Mouse (Mus musculus): ENCODE measurements at regions not wholly inside any gene's neighbourhood (a gene's known extent, or its start where the extent isn't known, plus 50 kb on each side); places are given as distances from the start of the nearest gene placed in this dataset.

DNA sequence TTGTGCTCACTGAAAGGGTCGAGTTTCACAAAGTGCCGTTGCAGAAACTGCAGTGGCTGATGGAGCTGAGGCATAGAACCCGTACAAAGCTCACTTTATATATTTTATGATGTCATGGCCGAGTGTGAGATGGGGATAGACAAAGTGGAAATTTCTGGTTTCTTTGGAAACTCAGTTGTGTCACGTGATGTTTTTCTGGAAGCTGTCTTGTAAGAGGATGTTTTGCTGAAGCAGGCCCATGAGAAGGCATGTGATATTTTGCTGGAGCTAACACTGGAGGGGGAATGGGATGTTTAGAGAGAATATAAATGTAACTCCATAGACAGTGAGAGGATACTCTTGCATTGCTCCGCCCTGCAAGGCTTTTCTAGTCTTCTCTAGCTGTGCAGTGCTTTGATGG is 311.7 kb downstream of the Tmem132b start:
- no peaks in the 10 kb centered on the region for H3K4me1 ChIP-seq
- H3K4me3 ChIP-seq = no peak overlapping the region
- H3K9ac ChIP-seq = no peak overlapping the region
- H3K27me3 ChIP-seq = no peaks in the 10 kb centered on the region
- whole genome bisulfite sequencing = 66% methylated on average over 6 of the region's 6 CpGs
- H3K9me3 ChIP-seq = no peaks in the 10 kb centered on the region
- ATAC-seq (ENCODE audit: insufficient number of reproducible peaks, low FRiP score, low TSS enrichment, low read depth) = no peak
- no peak overlapping the region for H3K27ac ChIP-seq
- no peaks in the 10 kb centered on the region for H3K36me3 ChIP-seq
- no peak overlapping the region for H3K4me2 ChIP-seq

DNA sequence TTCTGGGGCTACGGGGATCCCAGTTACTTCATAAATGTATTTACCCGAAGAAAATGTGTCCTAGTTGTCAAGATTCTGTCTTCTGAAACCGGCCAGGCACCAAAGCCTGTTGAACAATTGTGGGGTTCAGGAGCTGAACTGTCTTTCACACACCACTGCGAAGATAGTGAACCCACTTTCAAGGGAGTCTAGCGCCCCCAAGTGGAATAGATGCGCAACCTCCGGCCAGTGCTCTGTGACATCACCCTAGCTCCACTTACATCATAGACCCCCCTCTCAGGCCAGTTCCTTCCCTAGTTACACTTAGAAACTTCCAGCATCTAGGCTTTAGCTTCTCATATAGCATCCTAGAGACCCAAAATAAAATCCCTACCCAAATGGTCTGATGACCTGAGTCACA is 318.1 kb downstream of the Tmem132b start:
- no peak overlapping the region for H3K4me3 ChIP-seq
- no peak overlapping the region for H3K27ac ChIP-seq
- 87% methylated on average over 7 of the region's 7 CpGs for WGBS
- no peak overlapping the region for H3K4me2 ChIP-seq
- H3K9me3 ChIP-seq = no peaks in the 10 kb centered on the region
- H3K27me3 ChIP-seq = no peaks in the 10 kb centered on the region
- no peaks in the 10 kb centered on the region for H3K36me3 ChIP-seq
- H3K9ac ChIP-seq = no peak overlapping the region
- no peaks in the 10 kb centered on the region for H3K4me1 ChIP-seq
- ATAC-seq (ENCODE audit: insufficient number of reproducible peaks, low FRiP score, low TSS enrichment, low read depth) = no peak

DNA sequence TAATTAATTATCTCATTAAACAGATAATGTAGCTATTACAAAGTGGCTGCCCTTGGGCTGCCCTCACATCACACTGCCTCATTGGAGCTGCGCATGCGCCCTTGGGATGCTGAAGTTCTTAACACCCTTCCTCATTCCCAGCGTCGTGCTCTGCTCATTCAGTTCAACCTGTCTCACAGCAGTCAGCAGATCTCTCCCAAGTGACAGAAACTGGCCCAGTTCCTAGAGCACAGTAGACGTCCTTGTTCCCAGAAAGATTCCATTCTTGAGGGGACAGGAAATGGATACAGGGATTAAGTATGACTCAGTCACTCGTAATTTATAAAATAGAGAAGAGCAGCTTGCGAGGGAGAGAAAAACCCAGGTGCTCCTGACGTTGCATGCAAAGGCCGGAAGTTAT is 344.7 kb downstream of the Tmem132b start:
- WGBS = 79% methylated on average over 9 of the region's 9 CpGs

DNA sequence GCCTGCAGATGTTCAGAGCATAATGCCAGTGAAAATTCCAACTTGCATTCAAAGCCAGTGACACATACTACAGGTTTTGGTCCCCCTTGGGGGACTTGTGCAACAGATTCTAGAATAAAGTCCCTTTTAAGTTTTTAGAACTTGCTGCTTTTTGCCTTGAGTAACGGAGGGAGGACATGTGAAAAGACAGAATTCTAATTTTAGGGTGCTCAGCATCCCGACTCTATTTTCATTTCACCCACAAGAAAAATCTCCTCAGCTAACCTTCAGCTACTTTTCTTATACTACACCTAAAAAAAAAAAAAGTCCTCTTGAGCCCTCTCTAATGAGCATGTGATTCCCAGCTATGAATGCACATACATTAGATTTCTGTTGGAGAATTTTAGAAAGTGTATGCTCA is 357.3 kb downstream of the Tmem132b start:
- WGBS = 82% methylated on average over 2 of the region's 2 CpGs
- Histone ChIP-seq H3K27ac (no peak overlapping the region), H3K4me3 (no peak overlapping the region), H3K9me3 (no peaks in the 10 kb centered on the region), H3K4me2 (no peak overlapping the region), H3K9ac (no peak overlapping the region), H3K27me3 (no peaks in the 10 kb centered on the region), H3K36me3 (no peaks in the 10 kb centered on the region), H3K4me1 (no peaks in the 10 kb centered on the region)
- no peak for ATAC-seq (ENCODE audit: insufficient number of reproducible peaks, low FRiP score, low TSS enrichment, low read depth)

More for the DNA sequence above, 344.7 kb downstream of the Tmem132b start:
- H3K36me3 ChIP-seq = no peaks in the 10 kb centered on the region
- no peak overlapping the region for H3K9ac ChIP-seq
- no peak overlapping the region for H3K4me2 ChIP-seq
- no peak for ATAC-seq (ENCODE audit: insufficient number of reproducible peaks, low FRiP score, low TSS enrichment, low read depth)
- no peak overlapping the region for H3K4me3 ChIP-seq
- H3K27me3 ChIP-seq = no peaks in the 10 kb centered on the region
- no peaks in the 10 kb centered on the region for H3K4me1 ChIP-seq
- H3K27ac ChIP-seq = no peak overlapping the region
- H3K9me3 ChIP-seq = no peaks in the 10 kb centered on the region

DNA sequence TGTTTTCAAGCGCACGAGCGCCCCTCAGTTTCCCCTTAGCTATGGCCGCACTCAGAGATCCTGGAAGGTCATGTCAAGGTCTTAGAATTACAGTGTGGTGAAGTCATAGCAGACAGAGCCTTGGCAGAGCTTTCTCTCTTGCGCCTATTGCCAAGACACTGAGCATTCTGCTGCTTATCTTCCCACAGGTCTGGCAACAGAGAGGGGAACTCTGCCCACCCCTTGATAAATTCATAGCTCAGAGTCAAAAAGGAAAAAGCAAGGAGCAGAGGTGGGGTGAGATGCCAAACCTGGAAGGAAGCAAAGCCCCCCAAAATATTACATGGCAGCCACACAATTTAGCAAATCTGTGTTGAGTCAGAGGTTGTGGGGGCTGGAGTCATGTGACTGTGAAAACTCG is 362.3 kb downstream of the Tmem132b start:
- Histone ChIP-seq H3K27ac (no peak overlapping the region), H3K4me2 (no peak overlapping the region), H3K27me3 (no peaks in the 10 kb centered on the region), H3K4me1 (no peaks in the 10 kb centered on the region), H3K9me3 (no peaks in the 10 kb centered on the region), H3K9ac (no peak overlapping the region), H3K4me3 (no peak overlapping the region), H3K36me3 (no peaks in the 10 kb centered on the region)
- WGBS = 87% methylated on average over 6 of the region's 6 CpGs
- ATAC-seq (ENCODE audit: insufficient number of reproducible peaks, low FRiP score, low TSS enrichment, low read depth) = no peak

DNA sequence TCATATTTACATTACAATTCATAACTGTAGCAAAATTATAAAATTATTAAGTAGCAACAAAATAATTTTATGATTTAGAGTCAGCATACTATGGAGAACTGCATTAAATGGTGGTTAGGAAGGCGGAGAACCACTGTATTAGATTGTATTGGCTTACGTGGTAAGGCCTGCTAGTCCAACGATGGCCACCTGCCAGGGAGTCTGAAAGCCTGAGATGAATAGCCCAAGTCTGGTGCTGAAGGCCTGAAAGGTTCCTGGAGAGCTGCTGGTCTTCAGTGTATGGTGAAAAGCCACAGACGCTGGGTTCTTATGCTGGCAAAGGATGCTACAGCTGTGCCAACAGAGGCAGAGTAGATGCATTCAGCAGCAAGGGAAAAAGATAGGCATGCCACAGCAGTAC is 370.5 kb downstream of the Tmem132b start:
- ATAC-seq (ENCODE audit: insufficient number of reproducible peaks, low FRiP score, low TSS enrichment, low read depth) = no peak
- Histone ChIP-seq H3K36me3 (no peaks in the 10 kb centered on the region), H3K27me3 (no peaks in the 10 kb centered on the region), H3K9ac (no peak overlapping the region), H3K4me3 (no peak overlapping the region), H3K4me2 (no peak overlapping the region), H3K9me3 (no peaks in the 10 kb centered on the region), H3K4me1 (no peaks in the 10 kb centered on the region), H3K27ac (no peak overlapping the region)
- WGBS = 79% methylated on average over 4 of the region's 4 CpGs

DNA sequence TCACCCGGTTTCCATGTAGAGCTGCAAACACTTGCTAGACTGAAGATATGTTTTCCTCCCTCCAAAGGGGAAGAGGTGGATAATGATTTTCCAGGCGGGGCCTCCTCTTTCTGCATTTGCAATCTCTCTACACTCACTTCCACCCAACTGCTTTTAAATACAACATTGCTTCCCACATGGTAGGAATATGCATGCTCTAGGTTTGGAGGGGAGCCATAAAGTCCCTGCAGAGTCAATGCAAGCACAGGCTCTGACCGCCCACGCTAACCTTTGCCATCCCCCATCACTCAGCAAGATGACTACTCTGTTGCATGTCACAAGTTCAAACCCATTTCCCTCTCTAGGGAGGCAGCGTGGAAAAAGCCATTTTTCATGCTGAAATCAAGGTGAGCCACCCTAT is 372.9 kb downstream of the Tmem132b start:
- Histone ChIP-seq H3K27ac (no peak overlapping the region), H3K4me2 (no peak overlapping the region), H3K36me3 (no peaks in the 10 kb centered on the region), H3K4me3 (no peak overlapping the region), H3K27me3 (no peaks in the 10 kb centered on the region), H3K9ac (no peak overlapping the region), H3K9me3 (no peaks in the 10 kb centered on the region), H3K4me1 (no peaks in the 10 kb centered on the region)
- ATAC-seq (ENCODE audit: insufficient number of reproducible peaks, low FRiP score, low TSS enrichment, low read depth) = no peak
- WGBS = 73% methylated on average over 5 of the region's 5 CpGs

DNA sequence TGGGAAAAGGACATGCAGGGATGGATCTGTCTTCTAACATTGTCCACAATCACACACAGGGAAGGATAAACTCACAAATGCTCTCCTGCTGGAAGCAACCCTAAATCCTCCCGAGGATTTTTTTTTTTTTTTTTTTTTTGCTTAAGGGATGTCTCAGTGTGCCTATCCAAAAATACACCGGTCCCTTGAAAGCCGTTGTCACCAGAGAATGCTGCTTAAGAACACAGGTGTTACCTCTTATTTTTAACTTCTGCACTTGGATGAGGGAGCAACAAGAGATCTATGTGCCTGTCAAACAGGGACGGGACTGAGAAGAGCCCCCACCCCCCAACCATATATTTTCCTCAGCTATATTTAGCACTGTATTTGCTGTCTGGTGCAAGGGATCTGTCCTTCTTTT is 375.8 kb downstream of the Tmem132b start:
- Histone ChIP-seq H3K4me2 (no peak overlapping the region), H3K4me1 (no peaks in the 10 kb centered on the region), H3K27me3 (no peaks in the 10 kb centered on the region), H3K9me3 (no peaks in the 10 kb centered on the region), H3K4me3 (no peak overlapping the region), H3K9ac (no peak overlapping the region), H3K27ac (no peak overlapping the region), H3K36me3 (no peaks in the 10 kb centered on the region)
- 89% methylated on average over 4 of the region's 4 CpGs for WGBS
- no peak for ATAC-seq (ENCODE audit: insufficient number of reproducible peaks, low FRiP score, low TSS enrichment, low read depth)

DNA sequence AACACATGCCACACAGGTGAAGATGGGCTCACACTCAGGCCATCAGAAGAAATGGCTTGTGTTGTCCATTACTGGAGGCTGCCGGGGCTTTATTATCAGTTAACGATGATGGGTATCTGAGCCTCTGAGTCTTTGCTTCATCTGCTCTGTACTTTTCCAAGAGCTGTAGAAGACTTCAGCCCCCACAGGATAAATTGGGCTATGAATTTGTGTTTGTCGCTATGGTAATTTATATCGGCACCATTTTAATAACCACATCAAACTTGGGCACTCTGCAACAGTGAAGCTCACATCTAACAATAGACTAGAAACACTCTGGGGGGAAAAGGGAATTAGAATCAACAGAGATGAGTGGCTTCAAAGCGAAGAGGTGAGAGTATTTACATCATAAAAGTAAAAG is 376.3 kb downstream of the Tmem132b start:
- H3K9ac ChIP-seq = no peak overlapping the region
- ATAC-seq (ENCODE audit: insufficient number of reproducible peaks, low FRiP score, low TSS enrichment, low read depth) = no peak
- no peak overlapping the region for H3K4me2 ChIP-seq
- H3K9me3 ChIP-seq = no peaks in the 10 kb centered on the region
- H3K4me1 ChIP-seq = no peaks in the 10 kb centered on the region
- no peaks in the 10 kb centered on the region for H3K36me3 ChIP-seq
- H3K27me3 ChIP-seq = no peaks in the 10 kb centered on the region
- H3K27ac ChIP-seq = no peak overlapping the region
- H3K4me3 ChIP-seq = no peak overlapping the region
- WGBS = 94% methylated on average over 5 of the region's 5 CpGs

DNA sequence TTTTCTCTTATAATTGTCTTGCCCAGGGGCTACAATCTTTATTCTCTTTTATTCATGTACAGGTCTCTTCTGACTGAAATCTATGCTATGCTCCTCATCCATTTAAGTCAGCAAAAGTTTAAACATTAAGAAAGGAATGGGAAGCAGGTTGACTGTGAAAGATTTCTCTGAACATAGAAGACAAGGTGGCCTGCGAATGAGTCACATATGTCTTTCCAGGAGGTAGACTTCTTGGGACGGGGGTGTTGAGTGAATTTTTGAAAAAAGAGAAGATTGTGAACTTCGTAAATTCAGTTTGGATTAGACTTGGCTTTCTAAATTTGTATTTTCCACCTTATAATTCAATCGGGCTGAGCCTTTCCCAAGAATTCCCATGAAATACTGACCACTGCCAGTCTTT is 384.3 kb downstream of the Tmem132b start:
- H3K4me2 ChIP-seq = no peak overlapping the region
- 80% methylated on average over 4 of the region's 4 CpGs for WGBS
- no peak overlapping the region for H3K9ac ChIP-seq
- ATAC-seq (ENCODE audit: insufficient number of reproducible peaks, low FRiP score, low TSS enrichment, low read depth) = no peak
- H3K9me3 ChIP-seq = no peaks in the 10 kb centered on the region
- no peak overlapping the region for H3K4me3 ChIP-seq
- no peaks in the 10 kb centered on the region for H3K36me3 ChIP-seq
- H3K4me1 ChIP-seq = no peaks in the 10 kb centered on the region
- H3K27me3 ChIP-seq = no peaks in the 10 kb centered on the region
- no peak overlapping the region for H3K27ac ChIP-seq

DNA sequence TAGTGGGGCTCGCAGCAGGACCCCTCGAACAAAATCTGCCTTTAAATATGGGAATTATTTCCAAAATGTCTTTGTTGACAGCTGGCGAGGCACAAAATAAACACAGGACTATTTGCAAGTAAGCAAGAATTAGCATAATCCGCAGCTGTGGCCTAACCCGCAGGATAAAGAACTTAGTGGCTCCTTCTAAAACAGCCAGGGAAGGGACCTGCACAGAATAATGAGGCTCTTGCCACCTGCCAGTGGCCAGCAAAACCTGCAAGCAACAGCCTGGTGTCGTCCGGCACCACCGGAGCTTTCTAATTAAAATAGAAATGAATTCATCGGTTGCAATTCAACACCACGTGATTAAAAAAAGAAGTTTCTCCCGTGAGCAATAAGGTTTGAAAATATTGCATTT is 389.4 kb downstream of the Tmem132b start:
- no peaks in the 10 kb centered on the region for H3K36me3 ChIP-seq
- WGBS = 26% methylated on average over 11 of the region's 11 CpGs
- no peak overlapping the region for H3K4me2 ChIP-seq
- no peak overlapping the region for H3K27ac ChIP-seq
- H3K27me3 ChIP-seq = no peaks in the 10 kb centered on the region
- H3K9me3 ChIP-seq = no peaks in the 10 kb centered on the region
- no peaks in the 10 kb centered on the region for H3K4me1 ChIP-seq
- no peak overlapping the region for H3K4me3 ChIP-seq
- no peak overlapping the region for H3K9ac ChIP-seq
- no peak for ATAC-seq (ENCODE audit: insufficient number of reproducible peaks, low FRiP score, low TSS enrichment, low read depth)

DNA sequence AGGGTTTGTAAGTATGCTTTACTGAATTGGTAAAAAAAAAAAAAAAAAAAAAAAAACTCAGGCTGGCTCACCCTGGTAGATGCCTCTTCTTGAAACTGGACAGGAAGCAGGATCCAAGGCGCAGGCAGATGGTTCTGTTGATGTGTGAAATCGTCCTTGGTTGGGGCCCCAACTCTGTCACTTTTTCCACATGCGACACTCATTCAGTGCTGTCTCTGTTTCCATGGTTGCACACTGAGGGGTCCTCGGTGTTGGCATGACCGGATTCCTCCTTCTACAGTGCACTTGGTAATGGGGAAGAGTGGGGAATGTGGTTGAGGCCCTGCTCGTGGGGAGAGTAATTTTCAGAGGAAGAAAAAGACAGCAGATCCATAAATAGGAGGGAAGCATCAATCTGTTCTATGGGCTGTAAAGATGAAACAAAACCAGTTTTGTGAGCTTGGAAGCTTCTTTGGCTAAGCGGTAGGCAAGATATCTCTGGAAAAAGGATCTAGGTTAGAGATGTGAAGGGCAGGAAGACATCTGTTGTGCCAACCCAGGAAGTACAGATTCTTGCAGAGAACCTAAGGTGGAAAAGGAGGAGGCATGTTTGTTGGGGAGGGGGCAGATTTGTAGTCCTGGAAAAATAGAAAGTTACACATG is 394.4 kb downstream of the Tmem132b start:
- Histone ChIP-seq H3K4me2 (no peak overlapping the region), H3K9ac (no peak overlapping the region), H3K27me3 (no peaks in the 10 kb centered on the region), H3K4me3 (no peak overlapping the region), H3K36me3 (no peaks in the 10 kb centered on the region), H3K4me1 (no peaks in the 10 kb centered on the region), H3K9me3 (no peaks in the 10 kb centered on the region), H3K27ac (no peak overlapping the region)
- ATAC-seq (ENCODE audit: insufficient number of reproducible peaks, low FRiP score, low TSS enrichment, low read depth) = no peak
- WGBS = 76% methylated on average over 7 of the region's 7 CpGs

DNA sequence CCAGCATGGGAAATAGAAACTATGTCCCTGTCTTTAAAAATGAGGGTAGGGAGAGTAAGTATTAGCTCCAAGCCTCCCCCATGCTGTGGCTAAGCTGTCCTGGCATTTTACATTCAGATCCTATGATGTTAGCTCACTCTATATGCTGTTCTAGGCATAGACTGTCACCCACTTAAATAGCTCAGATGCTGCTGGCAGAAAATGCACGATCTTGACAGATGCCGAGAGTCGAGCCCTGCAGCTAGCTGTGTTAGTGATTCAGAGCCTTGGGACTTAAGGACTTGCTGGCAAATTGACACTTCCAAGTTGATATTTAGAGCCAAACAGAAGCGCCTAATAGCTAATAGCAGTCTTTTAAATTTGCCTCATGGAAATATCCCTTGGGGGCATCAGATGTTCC is 399.9 kb downstream of the Tmem132b start:
- Histone ChIP-seq H3K36me3 (no peaks in the 10 kb centered on the region), H3K4me3 (no peak overlapping the region), H3K4me1 (no peaks in the 10 kb centered on the region), H3K9ac (no peak overlapping the region), H3K27me3 (no peaks in the 10 kb centered on the region), H3K27ac (no peak overlapping the region), H3K9me3 (no peaks in the 10 kb centered on the region), H3K4me2 (no peak overlapping the region)
- no peak for ATAC-seq (ENCODE audit: insufficient number of reproducible peaks, low FRiP score, low TSS enrichment, low read depth)
- 75% methylated on average over 4 of the region's 4 CpGs for WGBS
